Mouse (Mus musculus): ENCODE data around the gene Uggt1. TPM values are rescaled to one million over a fixed set of nuclear protein-coding genes. Genes with fewer than 3 reads are reported as not detected.
A peak's percentile ranks its signal among the peaks of the same experiment; 100 is the strongest.

Gene Uggt1
- polyA plus RNA-seq, 1 experiment from 2014 or later, result 52.5 TPM

DNA sequence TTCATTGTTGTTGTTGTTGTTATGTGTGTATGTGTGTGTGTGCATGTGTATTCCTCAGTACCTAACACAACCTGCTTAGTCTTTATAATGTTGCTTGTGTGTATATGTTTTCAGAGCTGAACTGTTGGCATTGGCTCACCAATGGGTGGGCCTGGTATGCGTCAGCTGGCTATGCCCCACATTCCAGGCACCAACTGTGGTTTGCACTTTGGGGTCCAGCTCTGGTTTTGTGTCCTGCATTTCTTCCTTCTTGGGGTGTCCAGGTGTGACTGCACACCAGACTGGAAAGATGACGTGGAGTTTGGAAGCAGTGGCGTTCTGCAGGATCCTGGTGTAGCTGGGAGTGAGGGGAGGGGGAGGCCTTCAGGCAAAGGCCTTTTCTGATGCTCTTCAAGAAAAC lies 125.6 kb downstream of the Uggt1 start:
- no peak overlapping the region for H3K27ac ChIP-seq (replicated peaks)
- peaks cover 5% of the 10 kb centered on the region; the same call in 1 of the 2 replicates for H3K4me1 ChIP-seq
- H3K9me3 ChIP-seq (replicated peaks), result no peaks in the 10 kb centered on the region
- DNase-seq (ENCODE audit: low spot score), result no peak
- WGBS, result 89% methylated on average over 3 of the region's 3 CpGs
- H3K4me3 ChIP-seq, result no peak overlapping the region
- H3K36me3 ChIP-seq, result no peaks in the 10 kb centered on the region
- no peaks in the 10 kb centered on the region for H3K27me3 ChIP-seq (ENCODE audit: low read depth, poor library complexity, severe bottlenecking)

DNA sequence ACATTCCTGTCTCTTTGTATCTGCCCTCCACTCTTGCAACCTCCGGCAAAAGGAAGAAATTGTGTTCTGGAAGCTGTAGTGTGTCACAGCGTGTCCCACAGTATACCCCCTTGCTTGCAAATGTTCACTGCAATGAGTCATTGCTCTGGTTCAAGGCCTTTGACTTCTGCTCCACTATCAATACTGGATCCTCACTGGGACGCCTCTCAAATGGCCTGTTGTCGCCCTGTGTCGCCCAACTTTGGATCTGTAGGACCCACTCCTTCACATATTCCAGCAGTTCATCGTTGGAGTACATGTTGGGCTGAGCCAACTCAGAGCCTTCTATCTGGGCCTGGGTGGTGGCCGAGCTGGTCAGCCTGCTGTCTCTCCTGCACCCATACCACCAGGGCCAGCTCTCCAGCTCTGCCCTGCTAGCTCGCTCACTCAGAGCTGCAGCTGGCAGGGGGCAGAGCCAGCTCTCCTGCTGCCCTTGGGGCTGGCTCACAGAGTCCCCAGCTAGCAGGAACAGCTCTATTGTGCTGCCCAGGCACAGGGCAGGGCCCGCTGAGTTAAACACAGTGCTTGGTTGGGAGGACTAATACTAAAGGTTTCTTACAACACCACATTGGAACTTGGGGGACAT lies 126.3 kb downstream of the Uggt1 start:
- 80% methylated on average over 9 of the region's 9 CpGs for WGBS
- H3K27ac ChIP-seq (replicated peaks), result 0 out of 2 replicates have a peak overlapping the region, but pooled peaks have one; percentile 13
- H3K36me3 ChIP-seq, result no peaks in the 10 kb centered on the region
- H3K27me3 ChIP-seq (ENCODE audit: low read depth, poor library complexity, severe bottlenecking), result no peaks in the 10 kb centered on the region
- no peaks in the 10 kb centered on the region for H3K9me3 ChIP-seq (replicated peaks)
- DNase-seq (ENCODE audit: low spot score), result no peak
- H3K4me3 ChIP-seq, result no peak overlapping the region
- H3K4me1 ChIP-seq, result peaks cover 5% of the 10 kb centered on the region; the same call in 1 of the 2 replicates

DNA sequence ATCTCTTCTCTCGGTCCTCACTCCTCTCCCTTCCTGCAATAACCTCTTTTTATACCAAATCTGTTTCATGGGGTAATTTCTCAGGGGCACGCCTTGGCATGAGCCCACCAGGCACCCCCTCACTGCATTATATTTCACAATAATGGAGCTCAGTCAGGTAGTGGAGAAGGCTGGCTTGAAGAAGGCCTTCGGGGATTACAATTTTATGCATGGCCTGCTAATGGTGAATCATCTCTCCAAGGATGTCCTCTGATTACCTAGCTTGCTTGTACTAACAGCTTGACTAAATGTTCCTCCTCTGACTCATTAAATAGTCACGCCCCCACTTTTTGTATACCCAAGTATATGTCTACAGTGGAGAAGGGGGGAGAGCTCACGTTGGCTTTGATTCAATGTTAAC lies 128.0 kb downstream of the Uggt1 start:
- 85% methylated on average over 5 of the region's 5 CpGs for WGBS
- no peak overlapping the region for H3K4me3 ChIP-seq
- DNase-seq (ENCODE audit: low spot score), result no peak
- H3K27ac ChIP-seq (replicated peaks), result 0 out of 2 replicates have a peak overlapping the region, but pooled peaks have one; percentile 28
- no peaks in the 10 kb centered on the region for H3K27me3 ChIP-seq (ENCODE audit: low read depth, poor library complexity, severe bottlenecking)
- no peaks in the 10 kb centered on the region for H3K9me3 ChIP-seq (replicated peaks)
- H3K4me1 ChIP-seq, result peaks cover 5% of the 10 kb centered on the region; the same call in 1 of the 2 replicates
- H3K36me3 ChIP-seq, result no peaks in the 10 kb centered on the region

DNA sequence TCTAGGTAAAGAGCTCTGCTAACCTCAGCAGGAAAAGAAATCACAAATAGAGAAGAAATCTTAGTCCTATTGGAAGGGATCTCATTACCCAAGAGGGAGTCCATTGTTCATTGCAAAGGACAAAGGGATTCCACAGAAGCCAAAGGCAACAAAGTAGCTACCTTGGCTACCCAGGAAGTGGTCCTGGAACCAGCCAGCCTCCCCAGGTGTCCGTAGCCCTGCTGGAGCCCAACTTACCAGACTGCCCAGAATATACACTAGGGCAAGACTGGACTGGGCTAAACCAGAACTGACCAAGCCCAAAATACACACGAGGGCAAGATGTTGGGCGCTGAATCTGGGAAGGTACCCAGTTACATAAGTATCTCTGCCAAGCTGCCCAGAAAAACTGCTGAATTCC lies 129.7 kb downstream of the Uggt1 start:
- 82% methylated on average over 3 of the region's 3 CpGs for WGBS
- no peaks in the 10 kb centered on the region for H3K36me3 ChIP-seq
- no peak overlapping the region; the same call in 1 of the 2 replicates for H3K27ac ChIP-seq (replicated peaks)
- DNase-seq (ENCODE audit: low spot score), result no peak
- H3K27me3 ChIP-seq (ENCODE audit: low read depth, poor library complexity, severe bottlenecking), result no peaks in the 10 kb centered on the region
- H3K4me3 ChIP-seq, result no peak overlapping the region
- peaks cover 5% of the 10 kb centered on the region; the same call in 1 of the 2 replicates for H3K4me1 ChIP-seq
- no peaks in the 10 kb centered on the region for H3K9me3 ChIP-seq (replicated peaks)

DNA sequence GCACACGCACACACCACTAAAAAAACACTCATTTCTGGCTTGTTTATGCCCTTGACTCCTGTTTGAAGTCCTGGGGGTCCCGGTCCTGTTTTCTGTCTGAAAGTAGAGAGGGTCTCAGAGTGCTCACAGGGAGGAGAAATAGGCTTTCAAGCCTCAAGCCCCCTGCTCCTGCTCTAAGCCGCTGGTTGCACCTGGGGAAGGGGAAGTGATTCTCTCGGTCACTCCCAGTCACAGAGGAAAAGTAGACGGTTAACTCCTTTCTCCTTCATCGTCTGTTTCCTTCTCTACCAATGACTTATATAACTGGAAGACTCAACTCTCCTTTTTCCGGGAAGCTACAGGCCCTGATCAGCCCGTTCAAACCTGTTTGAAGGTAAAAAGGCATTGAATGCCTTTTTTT lies 130.8 kb downstream of the Uggt1 start:
- no peaks in the 10 kb centered on the region for H3K27me3 ChIP-seq (ENCODE audit: low read depth, poor library complexity, severe bottlenecking)
- no peak overlapping the region for H3K4me3 ChIP-seq
- WGBS, result 89% methylated on average over 8 of the region's 8 CpGs

DNA sequence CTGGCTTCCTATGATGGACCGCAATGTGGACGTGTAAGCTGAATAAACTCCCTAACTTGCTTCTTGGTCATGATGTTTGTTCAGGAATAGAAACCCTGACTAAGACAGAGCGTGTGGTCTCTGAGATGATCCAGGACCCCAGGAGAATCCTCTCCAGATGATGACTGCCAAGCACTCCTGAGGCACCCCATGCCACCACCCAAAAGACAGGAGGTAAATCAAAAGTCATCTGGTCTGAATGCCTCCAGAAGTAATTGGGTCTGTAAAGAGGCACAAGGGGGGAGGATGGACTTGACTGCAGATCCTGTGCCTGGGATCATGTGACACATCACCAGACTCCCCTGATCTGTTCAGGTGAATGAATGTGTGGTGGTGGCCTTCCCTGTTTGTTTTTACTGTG lies 131.9 kb downstream of the Uggt1 start:
- Histone ChIP-seq H3K27ac (replicated peaks) (no peak overlapping the region), H3K27me3 (ENCODE audit: low read depth, poor library complexity, severe bottlenecking) (no peaks in the 10 kb centered on the region), H3K4me1 (peaks cover 5% of the 10 kb centered on the region; the same call in 1 of the 2 replicates), H3K4me3 (no peak overlapping the region), H3K9me3 (replicated peaks) (no peaks in the 10 kb centered on the region), H3K36me3 (no peaks in the 10 kb centered on the region)
- 96% methylated on average over 3 of the region's 3 CpGs for WGBS
- DNase-seq (ENCODE audit: low spot score), result no peak

More for the DNA sequence above, 130.8 kb downstream of the Uggt1 start:
- Histone ChIP-seq H3K9me3 (replicated peaks) (no peaks in the 10 kb centered on the region), H3K27ac (replicated peaks) (no peak overlapping the region), H3K4me1 (peaks cover 5% of the 10 kb centered on the region; the same call in 1 of the 2 replicates), H3K36me3 (no peaks in the 10 kb centered on the region)
- no peak for DNase-seq (ENCODE audit: low spot score)

DNA sequence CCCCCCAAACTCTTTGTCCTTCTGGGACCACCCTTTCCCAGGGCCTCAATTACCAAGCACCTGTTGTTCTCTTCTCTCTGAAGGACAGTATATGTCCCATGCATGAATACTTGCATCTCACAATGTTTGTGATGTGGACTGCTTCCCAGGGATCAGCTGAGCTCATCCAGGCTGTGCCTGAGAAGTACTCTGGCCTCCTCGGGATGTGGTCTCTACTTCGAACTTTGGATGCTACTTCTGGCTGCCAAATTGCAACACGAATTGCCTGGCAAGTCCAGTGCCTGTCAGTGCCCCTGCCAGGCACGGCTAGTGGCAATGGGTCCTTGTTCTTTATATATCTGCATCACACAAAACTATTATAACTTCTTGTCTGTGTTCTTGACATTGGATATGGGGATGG lies 134.5 kb downstream of the Uggt1 start:
- Histone ChIP-seq H3K4me3 (no peak overlapping the region), H3K27ac (replicated peaks) (no peak overlapping the region), H3K36me3 (peaks cover 19% of the 10 kb centered on the region), H3K4me1 (peaks cover 5% of the 10 kb centered on the region; the same call in 1 of the 2 replicates), H3K27me3 (ENCODE audit: low read depth, poor library complexity, severe bottlenecking) (no peaks in the 10 kb centered on the region), H3K9me3 (replicated peaks) (no peaks in the 10 kb centered on the region)
- DNase-seq (ENCODE audit: low spot score), result no peak
- 85% methylated on average over 4 of the region's 4 CpGs for WGBS

DNA sequence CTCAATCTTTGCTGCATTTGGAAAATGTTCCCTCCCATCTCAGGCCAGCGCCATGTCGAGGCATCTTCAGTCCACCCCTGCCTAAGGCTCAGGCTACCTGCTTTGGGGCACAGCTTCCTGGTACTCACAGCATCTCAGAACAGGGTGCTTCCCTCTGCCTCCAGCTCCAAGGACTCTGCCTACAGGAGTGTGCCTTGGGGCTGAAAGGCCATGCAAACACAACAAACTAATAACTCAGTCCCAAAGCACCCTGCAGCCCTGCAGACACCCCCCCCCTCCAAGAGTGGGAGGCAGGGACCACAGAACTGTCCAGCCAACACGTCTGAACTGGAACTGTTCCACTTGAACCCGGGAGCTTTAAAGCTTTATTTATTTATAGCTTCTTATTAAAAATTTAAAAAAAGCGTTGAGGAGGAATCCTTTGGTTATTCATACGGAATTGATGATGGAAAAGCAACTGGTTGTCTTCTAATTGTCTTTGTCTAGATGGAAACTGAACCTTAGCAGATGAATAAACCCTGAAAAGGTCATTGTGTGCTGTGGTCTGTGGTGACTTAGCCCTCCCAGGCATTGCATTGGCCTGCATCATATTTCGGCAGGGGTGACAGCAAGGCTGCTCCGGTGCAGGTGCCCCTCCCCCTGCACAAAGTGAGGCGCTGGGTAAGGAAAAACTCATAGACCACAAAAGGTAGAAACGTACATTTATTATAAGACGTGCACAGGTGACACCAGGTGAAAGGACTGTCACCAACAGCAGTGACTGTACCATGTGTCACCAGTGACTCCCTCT lies 138.4 kb downstream of the Uggt1 start:
- Histone ChIP-seq H3K4me1 (no peaks in the 10 kb centered on the region), H3K27me3 (ENCODE audit: low read depth, poor library complexity, severe bottlenecking) (no peaks in the 10 kb centered on the region), H3K36me3 (peaks cover 58% of the 10 kb centered on the region), H3K27ac (replicated peaks) (no peak overlapping the region), H3K9me3 (replicated peaks) (no peaks in the 10 kb centered on the region), H3K4me3 (no peak overlapping the region)
- 90% methylated on average over 11 of the region's 11 CpGs for WGBS
- no peak for DNase-seq (ENCODE audit: low spot score)

DNA sequence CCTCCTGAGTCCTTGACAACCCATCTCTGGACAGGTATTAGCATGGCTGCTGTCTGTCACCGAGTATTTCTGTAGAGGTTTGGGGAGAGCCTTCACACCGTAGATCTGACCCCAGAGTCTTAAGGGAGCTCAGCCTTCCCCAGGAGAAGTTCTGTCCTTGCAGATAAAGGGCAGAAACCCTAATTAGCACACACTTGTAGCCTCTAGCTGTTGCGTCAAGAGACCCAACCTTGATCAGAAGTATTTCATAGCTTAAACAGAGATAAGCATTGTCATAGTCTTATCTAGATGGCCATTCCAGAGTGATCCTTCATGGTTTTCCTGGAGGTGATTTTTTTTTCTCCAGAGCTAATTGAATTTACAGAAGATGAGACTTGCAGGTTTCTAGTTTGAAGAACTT lies 144.1 kb downstream of the Uggt1 start:
- H3K9me3 ChIP-seq (replicated peaks), result no peaks in the 10 kb centered on the region
- H3K36me3 ChIP-seq, result peaks cover 100% of the 10 kb centered on the region
- WGBS, result 90% methylated on average over 3 of the region's 3 CpGs
- DNase-seq (ENCODE audit: low spot score), result no peak
- H3K27ac ChIP-seq (replicated peaks), result no peak overlapping the region
- no peak overlapping the region for H3K4me3 ChIP-seq
- no peaks in the 10 kb centered on the region for H3K4me1 ChIP-seq
- no peaks in the 10 kb centered on the region for H3K27me3 ChIP-seq (ENCODE audit: low read depth, poor library complexity, severe bottlenecking)

DNA sequence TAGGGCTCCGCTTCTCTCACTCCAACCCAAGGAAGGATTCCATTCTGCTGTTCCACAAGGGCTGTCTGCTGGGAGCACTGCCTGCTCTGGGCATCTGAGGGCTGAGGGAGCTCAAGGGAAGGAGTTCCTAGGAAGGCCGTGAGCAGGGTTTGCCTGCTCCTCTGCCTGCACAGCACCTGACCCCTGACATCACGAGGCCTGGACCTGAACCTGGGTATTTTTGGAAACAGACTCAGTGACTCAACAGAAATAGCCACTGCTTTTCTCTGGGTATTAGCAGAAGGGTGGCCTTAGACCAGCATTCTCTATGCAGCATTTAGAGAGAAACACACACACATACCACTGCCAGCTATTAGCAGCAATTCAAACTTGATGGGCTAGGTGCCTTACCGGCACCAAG lies 146.1 kb downstream of the Uggt1 start:
- H3K27ac ChIP-seq (replicated peaks), result no peak overlapping the region
- H3K36me3 ChIP-seq, result peaks cover 100% of the 10 kb centered on the region
- no peaks in the 10 kb centered on the region for H3K27me3 ChIP-seq (ENCODE audit: low read depth, poor library complexity, severe bottlenecking)
- H3K9me3 ChIP-seq (replicated peaks), result no peaks in the 10 kb centered on the region
- 93% methylated on average over 4 of the region's 4 CpGs for WGBS
- DNase-seq (ENCODE audit: low spot score), result no peak
- no peak overlapping the region for H3K4me3 ChIP-seq
- H3K4me1 ChIP-seq, result no peaks in the 10 kb centered on the region

DNA sequence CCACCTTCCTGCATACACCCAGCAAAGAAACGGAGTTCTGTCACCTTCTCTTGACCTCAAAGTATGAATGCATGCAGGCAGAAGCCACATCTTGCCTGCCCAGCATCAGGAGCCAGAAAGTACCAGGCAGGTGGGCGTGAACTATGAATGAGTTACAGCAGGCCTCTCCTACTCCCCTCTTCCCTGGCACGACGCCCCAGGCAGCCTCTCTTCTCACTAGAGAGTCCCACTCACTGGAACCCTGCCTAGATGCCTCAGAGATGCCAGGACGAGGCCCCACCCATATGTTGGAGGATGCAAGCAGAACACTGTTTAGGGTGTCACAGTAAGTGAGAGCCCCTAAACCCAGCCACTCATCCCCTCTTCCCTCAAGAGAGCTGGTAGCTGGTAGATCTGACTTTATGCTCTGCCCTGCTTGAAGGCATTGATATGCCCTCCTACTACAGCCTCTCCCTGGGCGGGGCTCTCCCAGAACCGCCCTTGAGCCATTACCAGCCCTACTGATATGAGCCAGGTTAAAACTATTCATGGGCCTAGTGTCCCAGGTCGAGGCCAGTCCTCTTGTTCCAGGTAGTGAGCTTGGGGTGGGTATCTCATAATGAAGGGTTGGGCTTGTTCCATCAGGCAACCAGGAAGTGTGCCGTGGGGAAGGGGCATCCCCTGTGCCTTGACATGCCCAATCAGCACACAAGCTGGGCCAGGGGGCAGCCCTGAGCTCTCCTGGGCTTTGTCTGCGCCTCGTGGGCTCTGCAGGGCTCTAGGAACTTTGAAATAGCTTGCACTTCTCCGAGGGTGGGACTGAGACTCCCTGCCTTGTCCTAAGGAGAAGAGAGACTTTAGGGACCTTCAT lies 148.9 kb downstream of the Uggt1 start:
- no peak overlapping the region for H3K4me3 ChIP-seq
- peaks cover 95% of the 10 kb centered on the region for H3K36me3 ChIP-seq
- peaks cover 7% of the 10 kb centered on the region for H3K4me1 ChIP-seq
- H3K27me3 ChIP-seq (ENCODE audit: low read depth, poor library complexity, severe bottlenecking), result no peaks in the 10 kb centered on the region
- no peak overlapping the region for H3K27ac ChIP-seq (replicated peaks)
- 88% methylated on average over 12 of the region's 12 CpGs for WGBS
- DNase-seq (ENCODE audit: low spot score), result no peak
- H3K9me3 ChIP-seq (replicated peaks), result no peaks in the 10 kb centered on the region

DNA sequence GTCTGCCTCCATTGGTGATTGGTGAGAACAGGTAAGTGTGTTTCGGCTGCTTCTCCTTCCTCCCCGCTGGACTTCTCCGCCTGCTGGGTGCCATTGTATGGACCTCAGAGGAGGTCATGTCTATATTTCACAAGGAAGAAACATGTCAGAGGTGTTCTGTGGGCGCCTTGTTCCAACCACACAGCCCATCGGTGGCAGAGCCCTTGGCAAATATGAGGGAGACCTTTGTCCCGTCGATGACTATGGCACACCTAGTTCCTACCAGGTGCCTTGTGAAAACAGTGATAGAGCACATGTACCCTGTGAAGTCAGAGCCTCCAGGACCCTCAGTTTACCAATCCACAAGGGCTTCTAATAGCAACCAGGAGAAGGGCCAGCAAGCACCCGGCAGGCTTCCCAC lies 150.8 kb downstream of the Uggt1 start:
- Histone ChIP-seq H3K4me1 (peaks cover 26% of the 10 kb centered on the region), H3K36me3 (peaks cover 91% of the 10 kb centered on the region), H3K4me3 (no peak overlapping the region), H3K9me3 (replicated peaks) (no peaks in the 10 kb centered on the region), H3K27ac (replicated peaks) (no peak overlapping the region), H3K27me3 (ENCODE audit: low read depth, poor library complexity, severe bottlenecking) (no peaks in the 10 kb centered on the region)
- no peak for DNase-seq (ENCODE audit: low spot score)
- 93% methylated on average over 8 of the region's 8 CpGs for WGBS

All from midbrain, embryonic 10.5 days (tissue).